Mouse (Mus musculus) kidney, postnatal 10 days (tissue): Measurements from ENCODE around the gene Cdc37.

Source experiments
- DNase-seq: peaks from one replicate; pipeline ENCODE4 v3.0.0; 2021; ENCODE audit warnings: mixed read lengths

Cdc37 gene

GRCm38 (mm10) chr9:21167140-21168097 lies 17.6 kb upstream of the Cdc37 start:
- peak; percentile 69 for DNase-seq

GRCm38 (mm10) chr9:21166516-21166915 lies 16.7 kb upstream of the Cdc37 start:
- DNase-seq: peak; percentile 32

- DNase-seq: peak; percentile 79
Observed at GRCm38 (mm10) chr9:21165952-21166451, 16.2 kb upstream of the Cdc37 start.

GRCm38 (mm10) chr9:21165041-21165951 lies 15.5 kb upstream of the Cdc37 start, which contains the start of gene Pde4a:
Pde4a (plus strand) TSS chr9:21165714.
- peak; percentile 76 for DNase-seq

- DNase-seq: peak; percentile 53
Observed at GRCm38 (mm10) chr9:21164072-21164471, 14.3 kb upstream of the Cdc37 start.

GRCm38 (mm10) chr9:21163086-21164050 lies 13.6 kb upstream of the Cdc37 start:
- DNase-seq: peak; percentile 24

- DNase-seq: peak; percentile 92
Observed at GRCm38 (mm10) chr9:21161209-21161909, 11.6 kb upstream of the Cdc37 start.

GRCm38 (mm10) chr9:21154787-21155186 lies 5.0 kb upstream of the Cdc37 start:
- DNase-seq: no peak

- DNase-seq: peak; percentile 38
Observed at GRCm38 (mm10) chr9:21153833-21154232, 4.1 kb upstream of the Cdc37 start.

GRCm38 (mm10) chr9:21153331-21153730 lies 3.5 kb upstream of the Cdc37 start:
- DNase-seq: peak; percentile 31

GRCm38 (mm10) chr9:21152715-21153114 lies 2.9 kb upstream of the Cdc37 start:
- peak; percentile 78 for DNase-seq

- no peak for DNase-seq
Observed at GRCm38 (mm10) chr9:21149077-21149653, 617 bp downstream of the Cdc37 start.

- no peak for DNase-seq
Observed at GRCm38 (mm10) chr9:21148427-21148826, 1.4 kb downstream of the Cdc37 start.

GRCm38 (mm10) chr9:21146722-21147121 lies 3.1 kb downstream of the Cdc37 start:
- peak; percentile 74 for DNase-seq

- no peak for DNase-seq
Observed at GRCm38 (mm10) chr9:21145431-21145830, 4.4 kb downstream of the Cdc37 start.

GRCm38 (mm10) chr9:21144361-21144760 lies 5.4 kb downstream of the Cdc37 start:
- no peak for DNase-seq

- no peak for DNase-seq
Observed at GRCm38 (mm10) chr9:21141922-21142321, 7.9 kb downstream of the Cdc37 start.

GRCm38 (mm10) chr9:21138386-21138785 lies 11.4 kb downstream of the Cdc37 start:
- DNase-seq: no peak

GRCm38 (mm10) chr9:21137229-21137628 lies 12.6 kb downstream of the Cdc37 start:
- DNase-seq: peak; percentile 77

- peak; percentile 35 for DNase-seq
Observed at GRCm38 (mm10) chr9:21136401-21136800, 13.4 kb downstream of the Cdc37 start.

GRCm38 (mm10) chr9:21135941-21136381 lies 13.8 kb downstream of the Cdc37 start:
- DNase-seq: no peak
